Mouse (Mus musculus) heart, embryonic 16.5 days (tissue): ENCODE data around the gene Vps26c. TPM values are rescaled to one million over a fixed set of nuclear protein-coding genes. Genes with fewer than 3 reads are reported as not detected.
"Not testable (repeated sequence)": the region's sequence is repeated elsewhere in the genome, so short reads cannot be mapped to it uniquely, and the experiment has no call there.

ENCODE experiments used
- ATAC-seq: fragments of 200-750 bp; cut with Nextera tagmentation; replicated peaks from 2 replicates; pipeline ENCODE4 v1.8.0; 2017; ENCODE audit warnings: moderate number of reproducible peaks; ENCODE audit not compliant: insufficient read depth, low FRiP score; ENCODE audit errors: extremely low read depth
- H3K27ac ChIP-seq: fragments of 300-500 bp; sonication (generic); 2 replicates; pipeline ENCODE4 v1.5.1; 2014; ENCODE audit warnings: mild to moderate bottlenecking, low read length, control low read depth, moderate library complexity
- H3K27me3 ChIP-seq: fragments of 300-500 bp; sonication (generic); 2 replicates; pipeline ENCODE4 v1.6.1; 2014; ENCODE audit warnings: low read length, mixed read lengths; ENCODE audit not compliant: control insufficient read depth, insufficient read depth
- H3K36me3 ChIP-seq: fragments of 300-500 bp; sonication (generic); 2 replicates; pipeline ENCODE4 v1.6.1; 2014; ENCODE audit not compliant: control insufficient read depth, insufficient read depth
- H3K4me1 ChIP-seq: fragments of 300-500 bp; sonication (generic); 2 replicates; pipeline ENCODE4 v1.6.1; 2014; ENCODE audit warnings: low read length, mixed read lengths; ENCODE audit not compliant: control insufficient read depth, insufficient read depth
- H3K4me2 ChIP-seq: fragments of 300-500 bp; sonication (generic); 2 replicates; pipeline ENCODE4 v1.6.1; 2014; ENCODE audit warnings: low read depth, mild to moderate bottlenecking, control low read depth, low read length
- H3K4me3 ChIP-seq: fragments of 300-500 bp; sonication (generic); 2 replicates; pipeline ENCODE4 v1.5.1; 2014; ENCODE audit warnings: mild to moderate bottlenecking, control low read depth, low read length
- H3K9ac ChIP-seq: fragments of 300-500 bp; sonication (generic); 2 replicates; pipeline ENCODE4 v1.6.1; 2014; ENCODE audit warnings: low read length, control low read depth
- H3K9me3 ChIP-seq: fragments of 300-500 bp; sonication (generic); replicated peaks from 2 replicates; pipeline ENCODE4 v1.6.1; 2016; ENCODE audit warnings: low read length; ENCODE audit not compliant: control insufficient read depth
- WGBS: fragments of 180-500 bp; shearing (Covaris S2); extraction: QIAGEN DNeasy Blood & Tissue Kit; methylation state at CpG from one replicate; pipeline ENCODE4 v1.1.7; 2014; 5-methylcytosine and 5-hydroxymethylcytosine counted together
- polyA plus RNA-seq: library from polyadenylated mRNA; unstranded; fragments of >200 nt; fragmentation: Nextera tagmentation; extraction: Ambion mirVana; gene quantifications from 2 replicates; pipeline ENCODE4 v1.2.1, GENCODE M21; 2015

The Vps26c gene
- polyA plus RNA-seq, 1 experiment from 2014 or later: 51.7 TPM

GRCm38 (mm10) chr16:94519028-94519427 lies 7.6 kb downstream of the Vps26c start:
- Histone ChIP-seq H3K27me3 (no peaks in the 10 kb centered on the region), H3K4me1 (peaks cover 43% of the 10 kb centered on the region), H3K9me3 (no peaks in the 10 kb centered on the region), H3K4me2 (peak overlapping the region; percentile 37), H3K27ac (peak overlapping the region; percentile 82), H3K4me3 (no peak overlapping the region), H3K36me3 (no peaks in the 10 kb centered on the region), H3K9ac (peak overlapping the region; percentile 47; the same call in 1 of the 2 replicates)
- 19% methylated on average over 6 of the region's 6 CpGs for WGBS
- ATAC-seq: peak; percentile 74

GRCm38 (mm10) chr16:94517606-94518005 lies 9.0 kb downstream of the Vps26c start:
- 93% methylated on average over 2 of the region's 2 CpGs for WGBS
- H3K27me3 ChIP-seq: no peaks in the 10 kb centered on the region
- ATAC-seq: no peak
- no peak overlapping the region for H3K9ac ChIP-seq
- 0 out of 2 replicates have a peak, but pooled peaks cover 5% of the 10 kb centered on the region for H3K36me3 ChIP-seq
- H3K4me3 ChIP-seq: no peak overlapping the region
- H3K4me2 ChIP-seq: no peak overlapping the region
- peaks cover 34% of the 10 kb centered on the region for H3K4me1 ChIP-seq
- H3K9me3 ChIP-seq: no peaks in the 10 kb centered on the region
- H3K27ac ChIP-seq: no peak overlapping the region

DNA sequence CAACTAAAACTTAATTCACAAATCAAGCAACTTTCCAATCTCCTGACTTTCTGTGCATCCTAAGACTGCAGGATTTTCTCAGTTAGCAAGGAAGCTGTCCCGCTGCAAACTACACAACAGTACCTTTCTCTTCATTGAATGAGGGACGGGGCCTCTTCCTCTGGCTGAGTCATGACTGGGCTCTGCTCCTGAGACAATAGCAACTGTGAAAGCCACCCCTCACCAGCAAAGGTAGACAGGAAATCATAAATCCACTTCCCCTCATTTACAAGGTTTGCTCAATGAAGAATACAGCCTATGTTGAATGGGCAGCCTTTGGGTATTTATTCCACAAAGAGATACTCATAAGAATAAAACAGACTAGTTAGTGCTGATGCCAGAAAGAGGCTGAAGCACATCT lies 16.6 kb downstream of the Vps26c start:
- Histone ChIP-seq H3K27me3 (no peaks in the 10 kb centered on the region), H3K4me3 (no peak overlapping the region), H3K36me3 (peaks cover 42% of the 10 kb centered on the region), H3K9me3 (no peaks in the 10 kb centered on the region), H3K9ac (no peak overlapping the region), H3K4me1 (no peaks in the 10 kb centered on the region), H3K27ac (no peak overlapping the region), H3K4me2 (no peak overlapping the region)
- 73% methylated on average over 2 of the region's 2 CpGs for WGBS
- ATAC-seq: no peak

DNA sequence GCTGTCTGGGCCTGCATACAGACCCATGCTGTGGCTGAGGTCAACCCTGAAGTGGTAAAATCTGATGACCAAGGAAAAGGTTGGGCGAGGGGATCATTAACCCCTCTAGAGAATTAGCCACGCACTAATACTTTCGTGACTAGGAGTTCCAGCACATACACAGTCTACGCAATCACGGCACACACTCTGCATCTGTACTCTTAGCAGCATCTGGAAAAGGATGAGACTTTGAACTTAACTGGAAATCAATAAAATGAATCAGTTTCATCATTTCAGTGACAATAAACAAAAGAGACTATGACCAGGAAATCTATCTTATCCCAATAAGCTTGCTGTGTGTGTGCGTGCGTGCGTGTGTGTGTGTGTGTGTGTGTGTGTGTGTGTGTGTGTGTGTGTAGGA lies 17.9 kb downstream of the Vps26c start:
- no peaks in the 10 kb centered on the region for H3K9me3 ChIP-seq
- ATAC-seq: no peak

GRCm38 (mm10) chr16:94507071-94507470 lies 19.6 kb downstream of the Vps26c start:
- Histone ChIP-seq H3K27ac (no peak overlapping the region), H3K27me3 (no peaks in the 10 kb centered on the region), H3K4me3 (no peak overlapping the region), H3K4me2 (no peak overlapping the region), H3K4me1 (no peaks in the 10 kb centered on the region), H3K9ac (no peak overlapping the region), H3K36me3 (peaks cover 49% of the 10 kb centered on the region), H3K9me3 (no peaks in the 10 kb centered on the region)
- WGBS: 87% methylated on average over 2 of the region's 2 CpGs
- no peak for ATAC-seq

More for the DNA sequence above, 17.9 kb downstream of the Vps26c start:
- peaks cover 52% of the 10 kb centered on the region for H3K36me3 ChIP-seq
- no peak overlapping the region for H3K27ac ChIP-seq
- 94% methylated on average over 8 of the region's 8 CpGs for WGBS
- no peaks in the 10 kb centered on the region for H3K4me1 ChIP-seq
- H3K9ac ChIP-seq: no peak overlapping the region
- no peaks in the 10 kb centered on the region for H3K27me3 ChIP-seq
- no peak overlapping the region for H3K4me2 ChIP-seq
- no peak overlapping the region for H3K4me3 ChIP-seq

DNA sequence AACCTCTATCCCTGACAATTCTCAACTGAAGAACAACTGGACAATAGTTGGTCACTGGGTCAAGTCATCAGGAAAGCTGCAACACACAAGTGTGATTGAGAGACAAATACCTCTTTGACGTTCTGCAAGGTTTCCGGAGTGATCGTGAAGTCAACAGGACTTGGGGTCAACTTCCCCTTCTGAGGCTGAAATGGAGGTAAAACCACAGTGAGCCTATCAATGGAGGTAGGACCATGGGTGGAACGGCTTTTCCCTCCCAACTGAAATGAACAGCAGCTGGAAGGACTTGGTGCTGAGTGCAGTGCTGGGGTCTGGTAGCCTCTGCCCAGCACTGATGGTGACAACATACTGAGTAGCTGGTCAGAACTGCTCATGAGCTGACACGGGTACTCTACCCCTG lies 22.4 kb downstream of the Vps26c start:
- Histone ChIP-seq H3K4me2 (no peak overlapping the region), H3K9me3 (no peaks in the 10 kb centered on the region), H3K27ac (no peak overlapping the region), H3K4me1 (no peaks in the 10 kb centered on the region), H3K27me3 (no peaks in the 10 kb centered on the region), H3K4me3 (no peak overlapping the region), H3K36me3 (peaks cover 45% of the 10 kb centered on the region), H3K9ac (no peak overlapping the region)
- 88% methylated on average over 5 of the region's 5 CpGs for WGBS
- ATAC-seq: no peak

- no peak overlapping the region for H3K4me3 ChIP-seq
- H3K27me3 ChIP-seq: no peaks in the 10 kb centered on the region
- H3K27ac ChIP-seq: peak overlapping the region; percentile 41; the same call in 1 of the 2 replicates
- H3K9ac ChIP-seq: no peak overlapping the region
- 0 out of 2 replicates have a peak, but pooled peaks have one; percentile 32 for ATAC-seq
- no peaks in the 10 kb centered on the region for H3K9me3 ChIP-seq
- no peak overlapping the region for H3K4me2 ChIP-seq
- H3K36me3 ChIP-seq: peaks cover 33% of the 10 kb centered on the region
- 60% methylated on average over 5 of the region's 5 CpGs for WGBS
- H3K4me1 ChIP-seq: peaks cover 5% of the 10 kb centered on the region
Measured at GRCm38 (mm10) chr16:94497911-94498310, 28.7 kb downstream of the Vps26c start.

GRCm38 (mm10) chr16:94497176-94497575 lies 29.5 kb downstream of the Vps26c start:
- H3K4me1 ChIP-seq, H3K9me3 ChIP-seq, ATAC-seq, H3K27me3 ChIP-seq, H3K4me3 ChIP-seq, H3K9ac ChIP-seq, H3K27ac ChIP-seq, H3K4me2 ChIP-seq: not testable (repeated sequence)
- 94% methylated on average over 7 of the region's 7 CpGs for WGBS
- peaks cover 33% of the 10 kb centered on the region for H3K36me3 ChIP-seq

DNA sequence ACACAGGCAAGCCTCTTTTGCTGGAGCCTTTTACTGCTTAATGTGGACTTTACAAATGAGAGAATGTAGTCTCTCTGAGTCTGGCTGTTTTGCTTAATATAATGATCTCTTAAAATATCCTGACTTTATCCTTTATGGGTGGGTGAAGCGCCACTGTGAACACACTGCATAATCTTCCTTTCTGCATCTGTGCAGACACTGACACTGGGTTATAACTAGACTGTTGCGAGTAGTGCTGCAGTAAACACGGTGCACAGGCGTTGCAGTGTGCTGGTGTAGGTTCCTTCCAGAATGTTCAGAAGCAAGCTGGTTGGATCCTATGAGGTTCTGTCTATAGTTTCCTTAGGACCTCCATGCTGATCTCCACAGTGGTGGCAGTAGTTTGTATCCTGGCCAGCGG lies 37.3 kb downstream of the Vps26c start:
- ATAC-seq: no peak
- no peak overlapping the region for H3K9ac ChIP-seq
- WGBS: 92% methylated on average over 5 of the region's 5 CpGs

More for the DNA sequence above, 37.3 kb downstream of the Vps26c start:
- H3K27me3 ChIP-seq: no peaks in the 10 kb centered on the region
- H3K27ac ChIP-seq: no peak overlapping the region
- no peak overlapping the region for H3K4me3 ChIP-seq
- no peaks in the 10 kb centered on the region for H3K4me1 ChIP-seq
- H3K4me2 ChIP-seq: no peak overlapping the region
- no peaks in the 10 kb centered on the region for H3K9me3 ChIP-seq
- H3K36me3 ChIP-seq: no peaks in the 10 kb centered on the region
